Mouse (Mus musculus) kidney, adult 2 months (tissue): ENCODE results near the gene Rab6b.

Experiments used
- CTCF ChIP-seq: fragments of 200-500 bp; conservative IDR thresholded peaks from 2 replicates; pipeline ENCODE4 v1.5.1; 2011; ENCODE audit warnings: low read depth, mild to moderate bottlenecking, control low read depth, low read length, moderate library complexity, mixed read lengths; ENCODE audit not compliant: insufficient read depth, insufficient read length
- POLR2A ChIP-seq: fragments of 200-500 bp; IDR thresholded peaks from one replicate; pipeline ENCODE4 v1.6.1; 2011; ENCODE audit warnings: low read depth, low read length, control low read depth

- TF ChIP-seq CTCF = no peak
- no peak for TF ChIP-seq POLR2A
These were observed 121.4 kb downstream of the Rab6b start for GRCm38 (mm10) chr9:103233006-103233395.
